Mouse (Mus musculus) limb, embryonic 15.5 days (tissue): ENCODE measurements around the gene AW549877. TPM values are rescaled to one million over a fixed set of nuclear protein-coding genes. Genes with fewer than 3 reads are reported as not detected.

Experiments used
- ATAC-seq: fragments of 200-750 bp; cut with Nextera tagmentation; 2 replicates; pipeline ENCODE4 v1.8.0; 2017; ENCODE audit warnings: low read depth, moderate TSS enrichment; ENCODE audit not compliant: insufficient number of reproducible peaks, low FRiP score, low TSS enrichment
- H3K27ac ChIP-seq: fragments of 300-500 bp; sonication (generic); 2 replicates; pipeline ENCODE4 v1.5.1; 2015; ENCODE audit warnings: moderate library complexity, mild to moderate bottlenecking, inconsistent platforms
- H3K27me3 ChIP-seq: fragments of 300-500 bp; sonication (generic); 2 replicates; pipeline ENCODE4 v1.6.1; 2015; ENCODE audit warnings: inconsistent platforms
- H3K36me3 ChIP-seq: fragments of 300-500 bp; sonication (generic); 2 replicates; pipeline ENCODE4 v1.6.1; 2015; ENCODE audit warnings: inconsistent platforms
- H3K4me1 ChIP-seq: fragments of 300-500 bp; sonication (generic); 2 replicates; pipeline ENCODE4 v1.6.1; 2015; ENCODE audit warnings: inconsistent platforms
- H3K4me2 ChIP-seq: fragments of 300-500 bp; sonication (generic); 2 replicates; pipeline ENCODE4 v1.6.1; 2015; ENCODE audit warnings: mild to moderate bottlenecking, inconsistent platforms
- H3K4me3 ChIP-seq: fragments of 300-500 bp; sonication (generic); 2 replicates; pipeline ENCODE4 v1.5.1; 2015; ENCODE audit warnings: mild to moderate bottlenecking, inconsistent platforms
- H3K9ac ChIP-seq: fragments of 300-500 bp; sonication (generic); 2 replicates; pipeline ENCODE4 v1.6.1; 2015; ENCODE audit warnings: inconsistent platforms
- H3K9me3 ChIP-seq: fragments of 300-500 bp; sonication (generic); 2 replicates; pipeline ENCODE4 v1.6.1; 2016; ENCODE audit warnings: inconsistent platforms
- WGBS: fragments of 180-500 bp; shearing (Covaris S2); methylation state at CpG from one replicate; pipeline ENCODE4 v1.1.7; 2015; 5-methylcytosine and 5-hydroxymethylcytosine counted together
- polyA plus RNA-seq: library from polyadenylated mRNA; unstranded; fragments of >200 nt; fragmentation: Nextera tagmentation; extraction: Ambion mirVana; gene quantifications from 2 replicates; pipeline ENCODE4 v1.2.1, GENCODE M21; 2015

The AW549877 gene
- polyA plus RNA-seq, 1 experiment from 2014 or later: 34.8 TPM

- Histone ChIP-seq H3K4me2 (no peak overlapping the region), H3K27me3 (no peaks in the 10 kb centered on the region), H3K9me3 (no peaks in the 10 kb centered on the region), H3K36me3 (no peaks in the 10 kb centered on the region), H3K9ac (no peak overlapping the region), H3K4me1 (peaks cover 21% of the 10 kb centered on the region), H3K27ac (no peak overlapping the region), H3K4me3 (no peak overlapping the region)
- ATAC-seq: no peak
- 76% methylated on average over 13 of the region's 13 CpGs for WGBS
Observed at GRCm38 (mm10) chr15:4024726-4025507, 29.4 kb upstream of the AW549877 start.

DNA sequence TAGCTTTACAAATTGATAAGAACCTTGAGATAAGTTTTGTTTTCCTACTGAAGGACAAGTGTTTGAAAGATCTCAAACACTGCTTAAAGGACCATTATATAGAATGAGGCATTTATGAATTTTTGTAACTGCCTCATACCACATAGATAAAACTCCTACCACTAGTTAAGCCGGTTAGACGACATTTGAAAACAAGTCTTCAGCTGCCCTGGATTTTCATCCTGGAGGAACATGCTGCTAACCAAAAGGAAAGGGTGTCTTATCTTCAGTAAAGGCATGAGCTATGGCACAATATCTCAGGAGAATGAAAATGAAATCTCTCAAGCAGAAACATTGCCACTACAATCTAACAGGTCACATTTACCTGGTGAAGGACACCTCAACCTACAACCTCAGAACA lies 28.2 kb upstream of the AW549877 start:
- no peak overlapping the region for H3K27ac ChIP-seq
- H3K9ac ChIP-seq: no peak overlapping the region

DNA sequence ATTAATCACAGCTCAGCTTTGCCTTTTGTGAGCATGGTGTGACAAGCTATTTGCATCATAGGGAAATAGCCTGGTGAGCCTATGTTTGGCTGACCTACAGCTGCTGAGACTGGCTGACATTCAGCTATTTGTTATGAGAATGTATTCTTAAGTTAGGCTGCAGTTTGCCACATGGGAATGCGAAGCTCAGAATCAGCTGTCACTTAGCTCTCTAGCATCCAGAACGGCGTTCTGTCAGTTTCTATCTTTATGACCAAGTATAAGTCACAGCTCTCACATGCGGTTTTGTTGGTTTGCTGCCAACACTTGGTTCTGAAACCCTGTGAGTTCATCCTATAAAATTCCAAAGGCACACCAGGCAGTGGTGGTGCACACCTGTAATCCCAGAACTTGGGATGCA lies 25.2 kb upstream of the AW549877 start:
- ATAC-seq: no peak
- Histone ChIP-seq H3K4me1 (peaks cover 6% of the 10 kb centered on the region), H3K9ac (no peak overlapping the region), H3K27me3 (no peaks in the 10 kb centered on the region), H3K4me3 (no peak overlapping the region), H3K9me3 (no peaks in the 10 kb centered on the region), H3K36me3 (no peaks in the 10 kb centered on the region), H3K4me2 (no peak overlapping the region), H3K27ac (no peak overlapping the region)
- 50% methylated on average over 4 of the region's 4 CpGs for WGBS

More for the DNA sequence above, 28.2 kb upstream of the AW549877 start:
- Histone ChIP-seq H3K36me3 (no peaks in the 10 kb centered on the region), H3K9me3 (no peaks in the 10 kb centered on the region), H3K27me3 (no peaks in the 10 kb centered on the region), H3K4me1 (peaks cover 21% of the 10 kb centered on the region), H3K4me2 (no peak overlapping the region), H3K4me3 (no peak overlapping the region)
- no peak for ATAC-seq
- WGBS: 70% methylated on average over 2 of the region's 2 CpGs

DNA sequence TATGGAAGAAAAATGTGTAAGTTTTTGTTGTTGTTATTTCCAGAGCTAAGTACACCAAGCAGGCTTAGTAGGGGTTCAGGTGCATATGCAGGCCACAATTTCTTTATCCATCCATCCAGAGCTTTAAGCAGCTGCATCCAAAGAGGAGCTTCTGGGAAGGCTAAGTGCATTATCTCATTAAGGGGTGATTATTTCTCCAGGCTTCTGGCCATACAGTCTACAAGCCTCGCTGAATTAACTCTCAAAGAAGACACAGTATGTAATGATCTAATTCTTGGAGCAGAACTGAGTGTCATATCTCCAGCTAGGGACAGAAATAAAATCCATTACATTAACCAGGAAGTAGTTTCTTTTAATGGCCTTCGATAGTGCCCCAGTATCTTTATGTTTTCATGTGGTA lies 18.3 kb upstream of the AW549877 start:
- ATAC-seq: no peak
- no peak overlapping the region for H3K9ac ChIP-seq
- H3K9me3 ChIP-seq: no peaks in the 10 kb centered on the region
- H3K27me3 ChIP-seq: no peaks in the 10 kb centered on the region
- no peak overlapping the region for H3K27ac ChIP-seq
- no peak overlapping the region for H3K4me2 ChIP-seq
- H3K4me3 ChIP-seq: no peak overlapping the region
- H3K4me1 ChIP-seq: no peaks in the 10 kb centered on the region
- no peaks in the 10 kb centered on the region for H3K36me3 ChIP-seq
- 61% methylated on average over 2 of the region's 2 CpGs for WGBS

DNA sequence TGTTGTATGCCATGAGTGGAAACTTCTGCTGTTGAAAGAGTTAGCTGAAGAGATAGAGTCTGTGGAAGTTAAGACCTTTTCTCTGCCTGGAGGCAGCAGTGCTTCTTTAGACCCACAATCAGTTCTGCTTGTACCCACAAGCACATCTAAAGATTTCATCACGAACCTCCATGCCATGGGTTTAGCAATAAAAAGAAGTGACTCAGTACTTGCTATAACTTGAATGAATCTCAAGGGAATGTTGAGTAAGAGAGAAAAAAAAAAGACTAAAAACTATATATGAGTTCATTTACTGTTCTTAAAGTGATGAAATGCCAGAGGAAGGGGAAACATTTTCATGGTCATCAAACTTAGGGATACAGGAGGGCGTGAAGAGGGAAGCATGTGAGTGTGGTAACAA lies 5.0 kb upstream of the AW549877 start:
- Histone ChIP-seq H3K4me1 (no peaks in the 10 kb centered on the region), H3K27me3 (no peaks in the 10 kb centered on the region), H3K4me3 (no peak overlapping the region), H3K27ac (no peak overlapping the region), H3K9me3 (no peaks in the 10 kb centered on the region), H3K36me3 (no peaks in the 10 kb centered on the region), H3K9ac (no peak overlapping the region), H3K4me2 (no peak overlapping the region)
- ATAC-seq: no peak
- 57% methylated on average over 2 of the region's 2 CpGs for WGBS

- 64% methylated on average over 2 of the region's 2 CpGs for WGBS
- peaks cover 5% of the 10 kb centered on the region; the same call in 1 of the 2 replicates for H3K4me1 ChIP-seq
- no peak for ATAC-seq
- no peak overlapping the region for H3K27ac ChIP-seq
- no peaks in the 10 kb centered on the region for H3K9me3 ChIP-seq
- no peak overlapping the region for H3K4me3 ChIP-seq
- no peaks in the 10 kb centered on the region for H3K27me3 ChIP-seq
- no peak overlapping the region for H3K9ac ChIP-seq
- no peak overlapping the region for H3K4me2 ChIP-seq
- no peaks in the 10 kb centered on the region for H3K36me3 ChIP-seq
Observed at GRCm38 (mm10) chr15:3999144-3999543, 3.6 kb upstream of the AW549877 start.

GRCm38 (mm10) chr15:3996267-3997010 lies 895 bp upstream of the AW549877 start:
- peak overlapping the region; percentile 62 for H3K4me2 ChIP-seq
- peak overlapping the region; percentile 90 for H3K4me3 ChIP-seq
- WGBS: 18% methylated on average over 14 of the region's 14 CpGs
- H3K27me3 ChIP-seq: no peaks in the 10 kb centered on the region
- peak overlapping the region; percentile 42 for H3K9ac ChIP-seq
- H3K27ac ChIP-seq: peak overlapping the region; percentile 91
- H3K9me3 ChIP-seq: no peaks in the 10 kb centered on the region
- no peak for ATAC-seq
- H3K36me3 ChIP-seq: peaks cover 7% of the 10 kb centered on the region
- H3K4me1 ChIP-seq: peaks cover 9% of the 10 kb centered on the region; the same call in 1 of the 2 replicates

DNA sequence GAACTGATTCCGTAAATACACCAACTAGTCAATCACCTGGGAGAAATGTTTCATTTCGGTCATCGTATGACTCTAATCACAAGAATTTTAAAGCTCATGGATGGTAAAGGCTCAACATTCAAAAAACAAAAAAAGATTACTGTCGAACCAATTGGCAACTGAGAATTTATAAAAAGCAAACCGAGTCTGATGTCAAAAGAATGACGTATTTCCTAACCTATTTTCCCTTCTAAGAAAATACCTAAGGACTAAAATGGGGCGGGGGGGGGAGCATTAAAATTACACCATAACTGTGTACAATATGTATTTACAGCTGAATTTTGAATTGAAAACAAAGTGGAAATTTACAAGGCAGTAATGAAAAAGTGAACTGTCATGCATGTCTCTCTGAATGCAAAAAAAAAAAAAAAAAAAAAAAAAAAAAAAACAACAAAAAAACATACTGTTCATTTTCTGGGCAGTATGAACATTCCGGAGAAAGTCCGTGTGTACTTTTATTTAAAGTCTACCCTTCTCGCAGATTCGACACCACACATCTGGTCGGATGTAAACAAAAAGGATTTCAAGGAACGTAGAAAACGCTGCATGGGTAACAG lies 594 bp downstream of the AW549877 start:
- no peaks in the 10 kb centered on the region for H3K9me3 ChIP-seq
- peak overlapping the region; percentile 75 for H3K9ac ChIP-seq
- peak overlapping the region; percentile 96 for H3K27ac ChIP-seq
- H3K4me1 ChIP-seq: peaks cover 9% of the 10 kb centered on the region; the same call in 1 of the 2 replicates
- H3K27me3 ChIP-seq: no peaks in the 10 kb centered on the region
- peak overlapping the region; percentile 62 for H3K4me2 ChIP-seq
- peak overlapping the region; percentile 90 for H3K4me3 ChIP-seq
- 22% methylated on average over 14 of the region's 14 CpGs for WGBS
- H3K36me3 ChIP-seq: peaks cover 18% of the 10 kb centered on the region
- no peak for ATAC-seq

GRCm38 (mm10) chr15:3987981-3988380 lies 7.6 kb downstream of the AW549877 start:
- 64% methylated on average over 2 of the region's 2 CpGs for WGBS
- H3K36me3 ChIP-seq: peaks cover 60% of the 10 kb centered on the region
- ATAC-seq: no peak

DNA sequence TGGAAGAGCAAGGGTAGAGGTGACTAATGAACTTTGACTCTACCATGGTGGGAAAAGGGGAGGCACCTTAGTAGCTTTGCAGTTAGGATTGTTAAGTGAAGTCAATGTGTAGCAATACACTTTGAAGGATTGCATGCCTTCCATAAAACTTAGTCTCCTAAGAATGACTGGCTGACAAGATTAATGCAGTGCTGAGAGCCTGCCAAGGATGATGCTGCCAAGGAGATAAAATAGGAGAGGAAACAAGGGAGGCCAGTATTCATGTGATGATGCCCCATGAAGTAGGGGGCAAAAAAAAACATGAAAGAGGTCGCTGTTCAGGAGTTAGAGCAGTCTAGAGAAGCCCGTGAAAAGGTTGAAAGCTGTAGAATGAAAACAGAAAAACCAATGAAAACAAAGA lies 10.7 kb downstream of the AW549877 start:
- no peak for ATAC-seq
- no peak overlapping the region for H3K27ac ChIP-seq
- no peaks in the 10 kb centered on the region for H3K27me3 ChIP-seq
- H3K4me3 ChIP-seq: no peak overlapping the region
- peaks cover 42% of the 10 kb centered on the region for H3K36me3 ChIP-seq
- no peak overlapping the region for H3K9ac ChIP-seq
- no peaks in the 10 kb centered on the region for H3K9me3 ChIP-seq
- H3K4me1 ChIP-seq: no peaks in the 10 kb centered on the region
- 94% methylated on average over 2 of the region's 2 CpGs for WGBS
- H3K4me2 ChIP-seq: no peak overlapping the region

More at GRCm38 (mm10) chr15:3987981-3988380, 7.6 kb downstream of the AW549877 start:
- no peak overlapping the region for H3K4me2 ChIP-seq
- no peak overlapping the region for H3K27ac ChIP-seq
- H3K9me3 ChIP-seq: no peaks in the 10 kb centered on the region
- no peaks in the 10 kb centered on the region for H3K27me3 ChIP-seq
- no peak overlapping the region for H3K9ac ChIP-seq
- no peaks in the 10 kb centered on the region for H3K4me1 ChIP-seq
- no peak overlapping the region for H3K4me3 ChIP-seq

GRCm38 (mm10) chr15:3982732-3983131 lies 12.8 kb downstream of the AW549877 start:
- 90% methylated on average over 5 of the region's 5 CpGs for whole genome bisulfite sequencing
- no peak for ATAC-seq
- H3K36me3 ChIP-seq: peaks cover 31% of the 10 kb centered on the region

GRCm38 (mm10) chr15:3979871-3980270 lies 15.7 kb downstream of the AW549877 start:
- ATAC-seq: no peak
- peak overlapping the region; percentile 68 for H3K4me2 ChIP-seq
- 77% methylated on average over 3 of the region's 3 CpGs for WGBS
- H3K9ac ChIP-seq: no peak overlapping the region
- no peaks in the 10 kb centered on the region; the same call in 1 of the 2 replicates for H3K4me1 ChIP-seq
- peaks cover 13% of the 10 kb centered on the region for H3K36me3 ChIP-seq
- H3K27me3 ChIP-seq: no peaks in the 10 kb centered on the region
- no peaks in the 10 kb centered on the region for H3K9me3 ChIP-seq
- H3K4me3 ChIP-seq: peak overlapping the region; percentile 61; the same call in 1 of the 2 replicates
- H3K27ac ChIP-seq: peak overlapping the region; percentile 97

More at GRCm38 (mm10) chr15:3982732-3983131, 12.8 kb downstream of the AW549877 start:
- H3K9me3 ChIP-seq: no peaks in the 10 kb centered on the region
- H3K4me3 ChIP-seq: no peak overlapping the region
- no peak overlapping the region for H3K9ac ChIP-seq
- no peak overlapping the region for H3K27ac ChIP-seq
- H3K27me3 ChIP-seq: no peaks in the 10 kb centered on the region
- no peak overlapping the region for H3K4me2 ChIP-seq
- H3K4me1 ChIP-seq: no peaks in the 10 kb centered on the region; the same call in 1 of the 2 replicates
